Mouse (Mus musculus) naive thymus-derived CD4-positive, alpha-beta T cell, adult 2 months (primary cell): ENCODE results near the gene Gjb1.

ENCODE experiments used
- DNase-seq: peaks from one replicate; pipeline ENCODE4 v3.0.0-alpha.2; 2011; ENCODE audit warnings: low read depth

The Gjb1 gene

GRCm38 (mm10) chrX:101418946-101419724 is 43.0 kb downstream of the Gjb1 start:
- DNase-seq = peak; percentile 30

- DNase-seq = peak; percentile 83
These were observed 43.8 kb downstream of the Gjb1 start for GRCm38 (mm10) chrX:101419725-101420699.

- no peak for DNase-seq
These were observed 44.5 kb downstream of the Gjb1 start, which contains the start of gene Zmym3 for GRCm38 (mm10) chrX:101420700-101421095. Gene Zmym3 (minus strand): TSS chrX:101420849.

GRCm38 (mm10) chrX:101423462-101423861 is 47.3 kb downstream of the Gjb1 start:
- no peak for DNase-seq

GRCm38 (mm10) chrX:101427774-101428173 is 51.6 kb downstream of the Gjb1 start:
- DNase-seq = peak; percentile 66

- no peak for DNase-seq
These were observed 52.6 kb downstream of the Gjb1 start for GRCm38 (mm10) chrX:101428785-101429141.

GRCm38 (mm10) chrX:101429142-101429949 is 53.2 kb downstream of the Gjb1 start, which contains the start of gene Nono:
Gene Nono (plus strand): TSS chrX:101429318.
- DNase-seq = peak; percentile 95

- DNase-seq = no peak
These were observed 53.8 kb downstream of the Gjb1 start for GRCm38 (mm10) chrX:101429976-101430375.
